ENCODE assay signal across 28 mouse cellular contexts in genomic region chr5:113748556-113749331, GRCm38 (mm10). TPM values are rescaled to one million over a fixed set of nuclear protein-coding genes. Genes with fewer than 3 reads are reported as not detected.
"Had no signal": no experiment of that assay in that cellular context is flagged by ENCODE, and none has a peak within 500 bp of the region (broad histone marks: within the 10 kb centered on the region; RNA-seq: fewer than 3 reads in every experiment).

No protein-coding gene starts in this region.

- H3K4me3 ChIP-seq: kidney, embryonic 15.5 days; limb, embryonic 10.5 days; limb, embryonic 13.5 days; liver, embryonic 12.5 days; liver, embryonic 15.5 days; lung, embryonic 15.5 days; midbrain, embryonic 12.5 days; midbrain, embryonic 15.5 days; neural tube, embryonic 13.5 days; stomach, embryonic 15.5 days had no signal

- ATAC-seq: liver, embryonic 12.5 days; midbrain, embryonic 15.5 days had no signal

- H3K27me3 ChIP-seq: kidney, embryonic 15.5 days; limb, embryonic 13.5 days; liver, embryonic 12.5 days; liver, embryonic 15.5 days; lung, embryonic 15.5 days; midbrain, embryonic 12.5 days; midbrain, embryonic 15.5 days; neural tube, embryonic 13.5 days; stomach, embryonic 15.5 days had no signal

- H3K9me3 ChIP-seq: kidney, embryonic 15.5 days; limb, embryonic 10.5 days; liver, embryonic 12.5 days; liver, embryonic 15.5 days; lung, embryonic 15.5 days; midbrain, embryonic 12.5 days; midbrain, embryonic 15.5 days; neural tube, embryonic 13.5 days; stomach, embryonic 15.5 days had no signal

- H3K27ac ChIP-seq: kidney, embryonic 15.5 days; limb, embryonic 10.5 days; limb, embryonic 13.5 days; liver, embryonic 12.5 days; liver, embryonic 15.5 days; lung, embryonic 15.5 days; midbrain, embryonic 12.5 days; midbrain, embryonic 15.5 days; neural tube, embryonic 13.5 days; stomach, embryonic 15.5 days had no signal

- H3K4me1 ChIP-seq: kidney, embryonic 15.5 days; limb, embryonic 10.5 days; limb, embryonic 13.5 days; liver, embryonic 12.5 days; liver, embryonic 15.5 days; lung, embryonic 15.5 days; midbrain, embryonic 12.5 days; midbrain, embryonic 15.5 days; neural tube, embryonic 13.5 days; stomach, embryonic 15.5 days had no signal

- DNase-seq: kidney, postnatal 10 days; kidney, postnatal 36 days; layer of hippocampus, postnatal 36 days; liver; lung, adult 18-20 months; lung, postnatal 10 days; lung, postnatal 4 days; retina, postnatal 1 day; right cerebral cortex, postnatal 25 days; spleen, adult 18-20 months; thymus, postnatal 25 days had no signal

- H3K9ac ChIP-seq: kidney, embryonic 15.5 days; limb, embryonic 13.5 days; liver, embryonic 12.5 days; liver, embryonic 15.5 days; lung, embryonic 15.5 days; midbrain, embryonic 12.5 days; midbrain, embryonic 15.5 days; neural tube, embryonic 13.5 days; stomach, embryonic 15.5 days had no signal

RNA-seq across cellular contexts. Expression of gene 1700069L16Rik, which starts 24.2 kb away (rescaled TPM):
- total RNA-seq: layer of hippocampus, adult 8-10 months; layer of hippocampus, postnatal 10 days; layer of hippocampus, postnatal 36 days; left cerebral cortex, adult 8-10 months; left cerebral cortex, postnatal 14 days; megakaryocyte progenitor cell, adult 5-6 weeks; neutrophil, adult 5-6 weeks had no signal
- polyA plus RNA-seq: kidney, embryonic 15.5 days; limb, embryonic 10.5 days; limb, embryonic 13.5 days; liver, embryonic 12.5 days; liver, embryonic 15.5 days; lung, embryonic 15.5 days; midbrain, embryonic 12.5 days; midbrain, embryonic 15.5 days; neural tube, embryonic 13.5 days; stomach, embryonic 15.5 days; thymus, postnatal 0 days had no signal
